Mouse (Mus musculus) lung, postnatal 14 days (tissue): ENCODE data around the gene Pcnx2.

ENCODE experiments used
- DNase-seq: peaks from one replicate; pipeline ENCODE4 v3.0.0; 2021

The Pcnx2 gene

DNA sequence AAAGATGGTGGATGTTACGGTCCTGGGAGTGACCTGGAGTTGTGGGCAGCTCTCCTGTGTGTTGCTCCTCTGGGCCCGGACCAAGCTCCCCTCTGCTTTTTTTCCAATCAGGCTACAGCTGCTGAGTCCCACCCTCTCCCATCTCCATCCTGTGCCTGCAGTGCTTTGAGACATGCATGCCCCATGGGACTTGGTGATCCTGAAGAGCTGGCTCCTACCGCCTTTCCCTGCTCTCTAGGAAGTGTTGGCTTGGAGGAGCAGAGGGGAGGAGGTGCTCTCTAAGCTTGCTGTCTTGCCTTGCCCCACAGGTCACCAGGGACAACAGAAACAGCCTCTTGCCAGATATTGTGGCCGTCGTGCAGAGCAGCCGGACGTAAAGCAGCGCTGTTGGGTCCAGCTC, 150.7 kb downstream of the Pcnx2 start:
- DNase-seq = no peak

DNA sequence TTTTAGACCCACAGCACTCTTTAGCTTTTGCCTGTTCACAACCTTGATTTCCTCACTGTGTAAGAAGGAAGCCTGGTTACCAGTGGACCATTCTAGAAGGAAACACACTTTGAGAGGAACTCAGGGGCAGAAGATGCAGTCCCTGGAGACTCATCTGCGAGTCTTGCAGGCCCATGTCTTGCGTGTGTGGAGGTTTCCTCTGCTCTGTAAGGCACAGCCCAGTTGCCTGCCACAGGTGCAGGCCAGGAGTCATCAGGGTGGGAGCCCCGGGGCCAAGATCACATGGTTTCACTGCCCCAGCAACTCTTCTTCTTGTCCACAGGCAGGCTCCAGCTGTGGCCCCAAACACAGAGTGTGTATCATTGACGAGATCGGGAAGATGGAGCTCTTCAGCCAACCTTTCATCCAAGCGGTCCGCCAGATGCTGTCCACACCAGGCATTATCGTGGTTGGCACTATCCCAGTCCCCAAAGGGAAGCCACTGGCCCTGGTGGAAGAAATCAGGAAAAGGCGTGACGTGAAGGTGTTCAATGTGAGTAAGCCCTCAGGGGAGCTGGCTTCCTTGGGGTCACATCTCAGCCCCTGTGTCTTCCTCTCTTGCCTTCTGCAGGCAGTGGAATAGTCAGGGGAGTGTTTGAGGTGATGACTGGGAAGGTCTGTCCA, 153.1 kb downstream of the Pcnx2 start:
- no peak for DNase-seq

DNA sequence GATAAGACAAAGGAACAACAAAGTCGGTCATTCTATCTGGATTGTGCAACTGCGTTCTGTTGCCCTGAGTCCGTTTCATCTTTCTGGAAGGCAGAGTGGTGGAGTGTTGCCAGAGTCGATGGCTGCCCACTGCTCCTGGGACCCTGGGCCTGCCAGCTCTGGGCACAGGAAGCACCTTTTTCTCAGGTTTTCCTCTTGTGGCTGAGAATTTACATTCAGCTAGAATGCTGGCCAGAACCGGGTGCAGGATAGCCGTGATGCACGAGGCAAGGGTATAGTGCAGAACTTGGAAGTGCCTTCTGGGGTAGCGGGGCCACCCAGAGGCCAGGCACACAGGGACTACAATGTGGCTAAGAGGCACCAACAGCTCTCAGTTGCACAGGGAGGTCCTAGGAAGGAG, 155.7 kb downstream of the Pcnx2 start:
- DNase-seq = no peak

DNA sequence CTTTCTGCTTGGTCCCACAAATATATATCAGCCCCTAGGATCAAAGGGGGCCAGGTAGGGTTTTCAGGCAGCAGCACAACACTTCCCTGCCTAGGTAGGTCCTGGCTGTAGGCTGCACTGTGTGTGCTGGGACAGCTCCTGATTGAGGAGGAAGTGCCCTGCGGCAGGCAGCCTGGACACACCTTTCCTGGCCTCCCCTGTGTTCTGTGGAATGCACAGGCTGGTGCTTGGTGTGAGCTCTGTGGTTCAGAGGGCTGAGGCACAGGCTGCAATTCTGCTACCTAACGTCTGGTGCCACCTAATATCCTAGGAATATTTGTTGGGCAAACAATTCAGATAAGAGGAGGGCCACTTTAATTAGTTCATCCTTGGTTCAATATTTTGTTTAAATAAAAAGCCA, 156.3 kb downstream of the Pcnx2 start:
- peak; percentile 32 for DNase-seq

DNA sequence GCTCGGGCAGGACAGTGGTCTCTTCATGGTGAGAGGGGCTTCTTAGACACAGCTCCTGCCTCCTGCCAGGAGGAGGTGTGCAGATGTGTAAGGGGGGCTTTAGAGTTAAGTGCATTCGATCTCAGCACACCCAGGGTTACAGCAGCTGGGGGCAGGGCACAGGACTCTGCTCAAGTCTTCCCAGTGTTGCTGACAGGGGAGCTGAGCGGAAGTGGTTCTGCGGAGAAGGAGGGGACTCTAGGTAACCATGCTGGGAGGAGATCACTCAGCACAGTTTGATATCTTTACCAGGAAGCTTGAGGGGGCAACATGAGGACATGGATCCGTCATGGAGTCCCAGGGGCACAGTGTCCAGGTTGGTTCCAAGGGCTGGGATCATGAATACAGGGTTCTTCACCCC, 156.7 kb downstream of the Pcnx2 start:
- no peak for DNase-seq

DNA sequence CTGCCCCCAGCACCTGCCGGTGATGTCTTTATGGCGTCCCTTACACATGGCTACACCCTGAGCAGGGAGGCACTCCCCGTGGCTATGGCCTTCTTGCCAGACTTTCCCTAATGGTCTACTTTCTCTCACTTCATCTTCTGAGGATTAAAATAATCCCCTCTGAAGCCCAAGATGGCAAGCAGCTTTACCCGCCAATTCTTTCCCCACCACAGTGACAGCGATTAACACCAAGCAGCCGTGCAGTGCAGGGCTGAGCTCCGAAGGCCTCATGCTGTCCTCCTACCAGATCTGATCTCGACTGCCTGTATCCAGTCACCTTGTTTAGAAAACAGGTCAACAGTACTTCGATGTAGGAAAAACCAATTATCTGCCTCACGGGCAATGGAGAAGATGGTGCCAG, 157.5 kb downstream of the Pcnx2 start:
- DNase-seq = no peak

DNA sequence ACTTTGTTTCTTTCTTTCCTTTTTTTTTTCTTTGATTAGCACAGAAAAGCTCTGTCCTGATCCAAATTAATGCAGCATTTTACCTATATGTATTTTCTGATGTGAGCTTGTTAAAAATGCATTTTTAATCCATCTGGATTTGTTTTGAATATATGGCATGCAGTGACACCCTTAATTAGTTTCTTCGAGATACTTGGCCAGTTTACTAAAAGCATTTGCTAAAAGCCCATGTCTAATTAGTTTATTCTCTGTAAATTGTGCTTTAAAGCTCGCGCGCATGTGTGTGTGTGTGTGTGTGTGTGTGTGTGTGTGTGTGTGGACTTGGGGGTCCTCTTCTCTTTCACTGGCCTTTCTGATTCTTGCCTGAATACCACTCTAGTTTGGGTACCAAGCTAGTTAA, 159.2 kb downstream of the Pcnx2 start:
- no peak for DNase-seq

DNA sequence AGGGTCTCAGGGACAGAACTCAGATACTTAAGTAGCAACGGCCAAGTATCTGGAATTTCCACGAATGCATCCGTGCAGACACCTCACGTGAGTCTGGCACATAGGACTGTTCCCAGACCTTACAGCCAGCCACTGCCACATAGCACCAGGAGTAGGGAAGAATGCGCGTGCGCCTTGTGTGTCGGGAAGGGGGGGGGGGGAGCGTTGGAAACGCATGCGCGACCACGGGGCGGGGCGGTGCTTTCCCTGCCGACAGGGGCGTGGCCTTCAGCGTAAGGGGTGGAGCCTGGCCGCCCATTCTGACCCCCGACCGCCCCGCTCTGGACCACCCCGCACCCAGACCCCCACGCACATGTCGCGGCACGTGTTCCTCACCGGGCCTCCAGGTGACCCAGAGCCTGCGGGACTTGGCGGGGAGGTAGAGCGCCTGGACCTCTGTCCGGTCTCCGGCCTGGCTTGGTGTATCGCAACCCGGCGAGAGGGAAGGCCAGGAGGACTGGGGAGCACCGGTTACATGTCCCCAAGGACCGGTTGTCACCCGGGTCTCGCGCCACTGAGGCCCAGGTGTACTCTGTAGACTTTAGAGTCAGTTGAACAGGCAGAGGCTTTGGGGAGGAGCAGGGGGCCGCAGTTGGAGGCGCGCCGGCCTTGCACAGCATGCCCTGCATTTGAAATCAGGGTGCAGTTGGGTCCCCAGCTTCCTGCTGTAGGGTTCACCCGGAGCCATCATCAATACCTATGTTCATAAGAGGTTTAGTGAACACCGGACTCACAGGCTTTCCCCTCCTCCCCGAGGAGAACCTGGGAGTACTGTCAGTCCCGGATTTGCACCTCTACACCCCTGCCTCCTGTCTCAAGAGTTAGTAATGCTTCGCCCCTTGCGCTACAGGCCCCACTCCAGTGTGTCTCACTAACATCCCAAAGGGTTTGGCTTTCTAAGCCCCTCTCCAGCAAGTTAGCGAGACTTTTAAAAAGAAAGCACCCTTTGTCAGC, 163.9 kb downstream of the Pcnx2 start:
- peak; percentile 90 for DNase-seq

DNA sequence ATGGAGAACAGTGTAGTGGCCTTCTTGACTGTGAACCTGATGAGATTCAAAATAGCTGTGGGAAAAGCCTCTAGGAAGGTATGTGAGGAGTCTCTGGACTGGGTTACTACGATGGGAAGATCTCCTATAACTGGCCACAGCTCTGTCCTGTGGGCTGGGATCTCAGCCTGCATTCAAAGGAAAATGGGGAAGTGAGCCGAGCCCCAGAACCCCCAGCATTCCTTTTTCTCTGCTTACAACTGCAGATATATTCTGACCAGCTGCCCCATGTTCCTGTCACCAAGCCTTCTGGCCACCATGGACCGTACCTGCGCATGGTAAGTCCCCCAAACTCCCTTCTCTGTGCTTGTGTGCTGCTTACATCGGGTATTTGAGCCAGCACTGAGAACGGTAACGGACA, 168.4 kb downstream of the Pcnx2 start, which contains the start of gene Ntpcr:
Ntpcr (plus strand) TSS at position 218 of the 400 bp plus-strand sequence.
- no peak for DNase-seq

DNA sequence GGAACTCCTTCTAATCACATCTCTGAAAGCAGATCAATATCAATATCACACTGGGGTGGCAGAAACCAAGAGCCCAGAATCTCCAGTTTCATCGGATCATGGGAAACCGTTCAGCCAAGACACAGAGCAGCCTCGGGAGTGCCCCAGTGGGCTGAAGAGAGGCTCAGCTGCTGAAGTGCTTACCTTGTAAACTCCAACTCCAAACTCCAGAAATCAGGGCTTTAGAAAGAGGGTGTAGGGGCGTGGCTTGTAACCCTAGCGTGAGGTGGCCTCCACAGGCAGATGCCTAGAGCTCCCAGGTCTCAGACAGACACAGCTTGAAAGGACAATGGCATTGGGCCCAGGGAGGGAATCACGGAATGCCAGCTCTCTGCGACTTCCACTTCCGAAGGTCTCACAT, 170.3 kb downstream of the Pcnx2 start:
- DNase-seq = no peak

DNA sequence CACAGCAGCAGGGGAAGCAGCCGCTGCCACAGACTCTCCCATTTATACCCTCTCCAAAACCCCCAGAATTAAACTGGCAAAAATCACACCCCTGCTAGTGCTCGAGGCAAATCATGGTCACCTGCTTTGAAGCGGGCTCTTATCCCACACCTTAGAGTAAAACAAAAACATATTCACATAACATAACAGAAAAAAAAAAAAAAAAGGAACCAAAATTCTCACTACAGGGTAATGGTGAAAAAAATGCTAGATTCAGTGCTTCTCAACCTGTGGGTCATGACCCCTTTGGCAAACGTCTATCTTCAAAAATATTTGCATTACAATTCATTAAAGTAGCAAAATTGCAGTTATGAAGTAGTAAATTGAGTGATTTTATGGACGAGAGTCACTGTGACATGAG, 171.1 kb downstream of the Pcnx2 start:
- DNase-seq = no peak

DNA sequence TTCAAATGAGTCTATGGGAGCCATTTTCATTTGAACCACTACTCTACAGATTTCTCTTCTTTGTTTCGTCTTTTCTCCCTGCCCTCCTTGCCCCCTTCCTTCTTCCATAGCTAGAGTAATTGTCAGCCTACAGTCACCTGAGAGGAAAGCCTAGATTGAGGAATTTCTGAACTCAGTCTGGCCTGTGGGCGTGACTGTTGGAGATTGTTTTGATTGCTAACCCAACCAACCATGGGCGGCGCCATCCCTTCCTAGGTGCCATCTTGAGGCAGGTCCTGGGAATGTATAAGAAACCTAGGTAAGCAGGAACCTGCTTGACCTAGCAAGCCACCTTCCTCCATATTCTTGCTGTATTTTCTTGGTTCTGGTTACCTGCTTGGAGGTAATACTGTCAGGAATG, 172.0 kb downstream of the Pcnx2 start:
- DNase-seq = no peak

DNA sequence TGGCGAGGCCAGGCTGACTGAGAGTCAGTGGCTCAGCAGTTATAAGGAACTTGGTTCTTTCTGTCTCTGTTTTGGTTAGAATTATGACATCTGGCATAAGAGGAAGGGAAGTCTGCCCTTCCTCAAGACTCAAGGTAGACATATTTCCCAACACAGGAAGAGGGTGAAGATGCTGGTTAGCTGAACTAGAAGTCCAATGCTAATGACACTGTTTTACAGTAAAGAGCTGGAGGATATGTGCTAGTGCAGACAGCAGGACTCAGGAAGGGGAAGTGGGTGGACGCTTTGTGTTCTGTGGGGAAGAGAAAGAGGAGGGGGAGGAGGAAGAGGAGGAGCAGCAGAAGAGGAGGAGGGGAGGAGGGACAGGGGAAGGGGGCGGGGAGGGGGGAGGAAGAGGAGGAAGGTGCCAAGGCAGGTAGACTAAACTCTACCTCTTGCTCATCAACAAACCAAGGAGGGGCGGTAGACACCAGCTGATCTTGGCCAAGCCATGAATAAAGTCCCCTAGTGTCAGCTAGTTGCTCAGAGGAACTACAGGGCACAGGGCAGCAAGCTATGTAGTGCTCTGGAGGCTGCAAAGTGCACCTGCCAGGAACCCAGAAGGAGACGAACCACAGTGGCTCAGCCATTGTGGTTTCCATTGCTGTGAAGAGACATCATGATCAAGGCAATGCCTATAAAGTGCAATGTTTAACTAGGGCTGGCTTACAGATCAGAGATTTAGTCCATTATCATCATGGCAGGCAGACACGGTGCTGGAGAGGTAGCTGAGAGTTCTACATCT, 172.9 kb downstream of the Pcnx2 start:
- no peak for DNase-seq

DNA sequence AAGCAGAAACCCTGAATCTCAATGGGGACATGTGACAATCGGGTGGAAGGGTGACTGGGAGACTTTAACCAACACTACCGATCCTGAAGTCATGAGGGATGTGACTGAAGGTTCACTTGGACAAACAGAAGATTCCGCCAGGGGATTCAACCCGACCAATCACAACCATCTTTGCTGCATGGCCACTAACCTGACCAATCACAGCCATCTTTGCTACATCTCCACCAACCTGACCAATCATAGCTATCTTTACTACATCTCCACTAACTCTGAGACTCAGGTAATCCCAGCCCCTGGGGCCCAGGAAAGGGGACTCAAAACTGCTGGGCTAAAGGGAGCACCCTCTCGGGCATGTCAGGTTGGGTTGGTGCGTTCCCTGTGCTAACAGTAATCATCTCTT, 174.7 kb downstream of the Pcnx2 start:
- DNase-seq = no peak

DNA sequence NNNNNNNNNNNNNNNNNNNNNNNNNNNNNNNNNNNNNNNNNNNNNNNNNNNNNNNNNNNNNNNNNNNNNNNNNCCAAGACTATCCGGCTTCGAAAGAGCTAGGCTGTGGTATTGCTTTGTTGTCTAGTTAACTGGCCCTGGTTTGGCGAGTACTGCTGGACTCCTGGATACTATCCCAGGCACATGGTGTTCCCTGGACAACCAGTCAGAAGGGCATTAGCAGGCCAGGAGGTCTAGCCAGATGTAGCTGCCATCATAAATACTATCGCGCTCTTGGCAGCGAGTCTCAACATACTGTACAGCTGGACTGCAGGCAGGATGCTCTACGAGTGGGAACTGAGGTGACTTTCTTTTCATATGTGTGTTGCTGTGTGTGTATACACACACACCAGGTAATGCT, 175.4 kb downstream of the Pcnx2 start:
- no peak for DNase-seq

DNA sequence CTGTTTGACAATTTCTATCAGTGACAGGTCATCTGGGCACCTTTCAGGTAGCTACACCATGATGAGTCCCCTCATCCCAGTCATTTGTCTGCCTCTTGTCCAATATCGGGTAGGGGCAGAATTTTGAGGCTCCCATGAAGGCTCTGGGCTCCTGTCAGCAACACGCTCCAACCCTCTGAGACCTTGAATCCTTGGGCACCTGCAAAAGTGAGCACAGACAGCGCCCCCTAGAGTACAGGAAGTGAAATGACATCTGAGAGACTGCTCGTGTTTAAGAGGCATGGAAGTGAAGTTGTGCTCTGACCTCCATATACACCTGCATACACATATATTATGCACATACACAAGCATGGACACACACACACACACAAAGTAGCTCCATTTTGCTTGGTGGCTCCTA, 179.2 kb downstream of the Pcnx2 start:
- no peak for DNase-seq

DNA sequence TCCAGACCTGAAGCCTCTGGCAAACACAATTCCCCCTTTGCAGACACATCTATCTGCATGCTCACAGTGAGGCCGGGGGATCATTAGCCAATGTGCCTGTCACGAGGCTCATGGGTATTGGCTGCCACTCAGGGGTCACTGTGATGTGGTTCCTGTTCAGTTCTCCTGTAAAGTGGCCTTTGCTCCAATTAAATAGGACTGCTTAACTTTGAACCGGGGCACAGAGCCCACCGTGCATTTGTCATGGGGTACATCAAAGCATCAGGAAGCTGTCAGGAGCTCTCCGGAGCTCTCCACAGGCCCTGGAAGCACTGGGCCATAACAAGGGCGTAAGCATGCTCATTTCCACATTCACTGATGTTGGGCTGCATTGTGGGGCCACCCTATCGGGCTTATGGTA, 181.5 kb downstream of the Pcnx2 start:
- DNase-seq = no peak

DNA sequence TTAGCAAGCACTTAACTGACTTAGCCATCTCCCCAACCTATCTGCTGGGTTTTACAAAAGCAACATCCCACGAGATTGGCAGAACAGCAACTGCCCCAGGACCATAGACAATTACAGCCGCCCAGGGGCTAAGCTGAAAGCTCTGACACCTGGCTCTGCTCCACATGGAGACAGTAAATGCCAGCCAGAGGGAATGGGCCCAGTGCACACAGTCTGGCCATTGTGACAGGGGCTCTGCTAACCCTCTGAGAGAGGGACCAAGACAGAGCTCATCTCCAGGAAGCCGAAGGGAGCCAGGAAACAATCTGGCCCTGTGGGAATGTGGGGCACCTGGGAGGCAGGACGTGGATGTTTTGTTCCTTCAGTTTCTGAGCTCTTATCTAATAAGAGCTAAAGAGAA, 181.9 kb downstream of the Pcnx2 start:
- no peak for DNase-seq

DNA sequence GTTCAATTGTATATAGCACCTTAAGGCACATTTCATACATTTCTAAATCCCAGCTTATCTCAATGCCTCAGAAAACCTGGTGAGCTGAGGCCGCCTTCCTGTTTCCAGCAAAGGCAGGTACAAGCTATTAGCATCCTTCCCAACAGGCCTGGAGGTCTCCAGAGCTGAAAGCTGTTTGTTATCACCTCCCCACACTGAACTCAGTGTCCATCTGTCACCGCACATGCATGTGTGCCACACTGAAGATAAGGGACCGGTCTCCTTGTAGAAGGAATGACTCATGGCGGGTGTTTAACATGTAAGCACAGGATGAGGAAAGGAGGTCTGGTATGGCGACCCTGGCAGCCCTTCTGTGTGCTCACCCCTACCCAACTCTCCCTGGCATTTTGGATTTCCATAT, 186.6 kb downstream of the Pcnx2 start:
- DNase-seq = no peak

DNA sequence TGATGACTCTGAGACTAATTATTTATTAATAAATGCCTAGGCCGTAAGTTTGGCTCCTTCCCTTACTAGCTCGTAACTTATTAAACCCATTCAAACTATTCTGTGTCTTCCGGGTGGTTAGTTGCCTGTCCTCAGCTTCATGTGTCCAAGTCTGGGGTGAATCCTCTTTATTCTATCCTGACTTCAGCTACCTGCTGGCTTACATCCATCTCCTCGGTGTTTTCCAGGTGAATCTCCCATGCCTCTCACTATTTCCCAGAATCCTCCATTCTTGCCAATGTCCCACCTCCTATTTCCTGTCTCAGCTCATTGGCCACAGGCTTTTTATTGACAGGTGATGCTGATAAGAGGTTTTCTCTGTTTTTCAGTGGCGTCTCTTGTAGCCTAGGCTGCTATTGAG, 188.9 kb downstream of the Pcnx2 start:
- no peak for DNase-seq

DNA sequence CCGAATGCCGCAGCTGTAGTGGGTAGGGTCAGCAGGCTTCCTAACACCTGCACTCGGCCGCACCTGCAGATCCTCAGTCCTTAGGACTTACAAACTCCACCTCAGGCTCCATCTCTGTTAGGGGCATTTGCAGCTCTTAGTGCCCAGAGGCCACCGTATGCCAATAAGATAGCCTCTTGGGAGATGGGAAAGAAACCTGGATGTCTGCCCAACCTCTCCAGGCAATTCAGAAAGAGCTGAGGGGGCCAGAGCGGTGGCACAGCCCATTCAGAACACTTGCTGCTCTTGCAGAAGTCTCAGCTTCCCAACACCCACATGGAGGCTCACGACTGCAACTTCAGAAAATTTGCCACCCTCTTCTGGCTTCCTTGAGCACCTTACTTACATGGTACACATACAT, 192.3 kb downstream of the Pcnx2 start:
- DNase-seq = no peak

DNA sequence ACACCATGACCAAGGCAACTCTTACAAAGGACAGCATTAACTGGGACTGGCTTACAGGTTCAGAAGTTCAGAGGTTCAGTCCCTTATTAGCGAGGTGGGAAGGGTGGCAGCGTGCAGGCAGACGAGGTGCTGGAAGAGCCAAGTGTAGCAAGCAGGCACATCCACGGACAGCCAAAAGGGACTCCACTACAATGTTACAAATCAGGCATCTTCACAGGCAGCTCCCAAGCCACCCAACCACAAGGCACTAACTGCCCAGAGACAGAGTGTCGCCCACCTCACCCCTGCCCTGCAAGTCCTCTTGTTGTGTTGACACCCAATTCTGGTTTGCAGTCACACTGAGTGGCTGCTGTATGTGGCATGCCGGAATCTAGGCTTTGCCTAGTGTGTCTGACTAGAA, 193.7 kb downstream of the Pcnx2 start:
- DNase-seq = no peak

DNA sequence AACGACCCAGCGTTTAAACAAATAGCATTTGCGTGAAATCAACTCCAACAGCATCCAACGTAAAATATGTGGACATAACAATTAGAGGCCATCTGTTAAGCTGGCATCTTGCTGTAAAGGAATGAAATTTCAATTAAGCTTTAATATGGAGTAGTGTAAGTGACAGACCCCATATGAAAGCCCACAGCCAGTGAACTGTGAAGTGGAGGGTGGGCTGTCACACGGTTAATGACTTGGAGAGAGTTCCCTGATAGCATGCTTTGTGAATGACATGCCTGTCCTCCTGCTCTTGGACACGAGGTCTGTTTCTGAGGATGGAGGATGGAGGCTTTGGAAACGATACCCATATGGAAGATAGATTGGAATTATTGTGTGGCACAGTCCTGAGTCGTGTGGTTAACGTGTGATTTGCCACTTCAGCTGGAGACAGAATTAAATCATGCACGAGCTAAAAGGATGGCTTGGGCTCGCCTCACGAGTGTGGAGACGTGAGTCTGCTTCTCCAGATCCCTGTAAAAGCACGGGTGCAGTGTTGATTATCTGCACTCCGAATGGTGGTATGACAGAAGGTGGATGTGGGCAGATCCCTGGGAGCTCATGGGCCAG, 195.1 kb downstream of the Pcnx2 start:
- DNase-seq = no peak
